ENCODE assay signal across 8 mouse cellular contexts in the genomic region with DNA sequence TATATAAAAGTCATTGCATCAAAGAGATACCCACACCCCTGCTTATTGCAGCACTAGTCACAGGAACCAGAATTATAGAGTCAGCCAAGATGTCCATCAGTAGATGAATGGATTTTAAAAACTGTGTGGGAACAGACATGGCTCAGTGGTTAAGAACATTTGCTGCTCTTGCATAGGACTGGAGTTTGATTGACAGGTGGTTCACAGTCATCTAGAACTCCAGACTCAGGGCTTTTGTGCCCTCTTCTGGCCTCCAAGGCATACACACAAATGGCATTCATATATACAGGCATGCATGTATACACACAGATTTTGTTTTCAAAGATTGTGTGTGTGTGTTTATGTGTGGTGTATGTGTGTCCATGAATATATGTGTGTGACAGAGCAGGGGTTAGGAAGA. TPM values are rescaled to one million over a fixed set of nuclear protein-coding genes. Genes with fewer than 3 reads are reported as not detected.
DNase-seq lines count a peak whose midpoint lies in the region; ATAC-seq and TF ChIP-seq lines count a peak whose summit lies in the region.

No protein-coding gene starts in this region.

- no peak overlapping the region for H3K4me3 ChIP-seq in cerebellum, adult 2 months (replicated peaks; ENCODE audit: insufficient read depth, low read depth, low read length)

- DNase-seq in cerebellum, adult 2 months, result peak in 1 of 2 experiments; percentile 17
- DNase-seq in thymus, postnatal 0 days (ENCODE audit: low spot score), result peak; percentile 57
- DNase-seq in thymus, adult 18-20 months, result no peak
- DNase-seq in kidney, postnatal 25 days, result peak; percentile 35 to 54
- DNase-seq in urinary bladder, postnatal 36 days (ENCODE audit: low spot score in 2 of 2), result no peak
- no peak for DNase-seq in left cerebral cortex, postnatal 4 days
- no peak for DNase-seq in cerebellum, adult 18-20 months

- no peak for TF ChIP-seq POLR2A in cerebellum, adult 2 months (IDR thresholded peaks at IDR 0.05; ENCODE audit: borderline replicate concordance, insufficient read depth, low read length)

- ATAC-seq in cerebellum, adult (ENCODE audit: insufficient number of reproducible peaks, low FRiP score, low TSS enrichment), result no peak

- peaks cover 3% of the 10 kb centered on the region for H3K4me1 ChIP-seq in cerebellum, adult 2 months (ENCODE audit: control insufficient read depth, insufficient read depth, low read length)

- intact Hi-C loops in left cerebral cortex, postnatal 4 days (cut with DNase I), result no loop called here

- no peak overlapping the region for H3K27ac ChIP-seq in cerebellum, adult 2 months (ENCODE audit: insufficient read depth, low read length)

- no peaks in the 10 kb centered on the region for H3K27me3 ChIP-seq in cerebellum, adult 2 months (ENCODE audit: control insufficient read depth, insufficient read depth, low read length)

- peak; percentile 35; the same call in 1 of the 2 replicates for TF ChIP-seq CTCF in cerebellum, adult 2 months (IDR thresholded peaks at IDR 0.05; ENCODE audit: borderline replicate concordance, insufficient read depth, low read depth, low read length)

RNA-seq across cellular contexts. Expression of a gene that starts 14.0 kb away (rescaled TPM):
- 48.4 and 53.9 TPM in 2 replicates for polyA plus RNA-seq in cerebellum, adult 2 months (2012; rRNA removed)
- 207 and 217 TPM in 2 replicates for polyA plus RNA-seq in thymus, postnatal 0 days (2015; fragmentation: Nextera tagmentation; extraction: Ambion mirVana)
- total RNA-seq in left cerebral cortex, postnatal 4 days (2021), result 100 to 1,000 TPM; 118 to 129 TPM

Comparison
In these comparisons a context has a peak if more than half of its experiments do, and no peak if none do; other contexts are left out.
1. DNase-seq: peak in thymus, postnatal 0 days (single experiment) and kidney, postnatal 25 days (2 of 2); none in thymus, adult 18-20 months (0 of 2), urinary bladder, postnatal 36 days (0 of 2), left cerebral cortex, postnatal 4 days (single experiment) and cerebellum, adult 18-20 months (0 of 2).